23 mouse cellular contexts compared by ENCODE assay signal in genomic region chr3:20111913-20112312, GRCm38 (mm10).
"Had no signal": no experiment of that assay in that cellular context is flagged by ENCODE, and none has a peak within 500 bp of the region (broad histone marks: within the 10 kb centered on the region; RNA-seq: fewer than 3 reads in every experiment).

No protein-coding gene starts in this region.

- H3K27me3 ChIP-seq: heart, embryonic 13.5 days; heart, embryonic 15.5 days; hindbrain, embryonic 13.5 days; hindbrain, embryonic 15.5 days; kidney, embryonic 15.5 days; limb, embryonic 13.5 days; limb, embryonic 15.5 days; liver, embryonic 12.5 days had no signal

- H3K9me3 ChIP-seq: heart, embryonic 13.5 days; heart, embryonic 15.5 days; hindbrain, embryonic 13.5 days; hindbrain, embryonic 15.5 days; kidney, embryonic 15.5 days; limb, embryonic 13.5 days; limb, embryonic 15.5 days; liver, embryonic 12.5 days had no signal

- H3K4me1 ChIP-seq: heart, embryonic 13.5 days; heart, embryonic 15.5 days; hindbrain, embryonic 13.5 days; hindbrain, embryonic 15.5 days; kidney, embryonic 15.5 days; limb, embryonic 13.5 days; limb, embryonic 15.5 days; liver, embryonic 12.5 days had no signal

- H3K9ac ChIP-seq: heart, embryonic 13.5 days; heart, embryonic 15.5 days; hindbrain, embryonic 13.5 days; hindbrain, embryonic 15.5 days; kidney, embryonic 15.5 days; limb, embryonic 13.5 days; limb, embryonic 15.5 days; liver, embryonic 12.5 days had no signal

- H3K27ac ChIP-seq: heart, embryonic 13.5 days; heart, embryonic 15.5 days; hindbrain, embryonic 13.5 days; hindbrain, embryonic 15.5 days; hindbrain, postnatal 0 days; kidney, embryonic 15.5 days; kidney, postnatal 0 days; limb, embryonic 13.5 days; limb, embryonic 15.5 days; liver, embryonic 12.5 days had no signal

- DNase-seq: gastrocnemius, postnatal 14 days; gastrocnemius, postnatal 36 days; heart, adult 18-20 months; heart, postnatal 14 days; heart, postnatal 36 days; kidney, adult 11 months; kidney, adult 2 months; kidney, adult 9 months; kidney, postnatal 14 days; kidney, postnatal 36 days; layer of hippocampus, adult 9-11 months; layer of hippocampus, postnatal 36 days; left cerebral cortex, postnatal 4 days had no signal

- H3K4me3 ChIP-seq: heart, embryonic 13.5 days; heart, embryonic 15.5 days; hindbrain, embryonic 13.5 days; hindbrain, embryonic 15.5 days; kidney, embryonic 15.5 days; limb, embryonic 13.5 days; limb, embryonic 15.5 days; liver, embryonic 12.5 days had no signal
